In genomic region chr5:16002431-16003063, GRCm38 (mm10) we compare ENCODE assay signal across 11 mouse cellular contexts.
DNase-seq lines count a peak whose midpoint lies in the region; ATAC-seq lines count a peak whose summit lies in the region.
"Had no signal": no experiment of that assay in that cellular context is flagged by ENCODE, and none has a peak within 500 bp of the region (broad histone marks: within the 10 kb centered on the region; RNA-seq: fewer than 3 reads in every experiment).

No protein-coding gene starts in this region.

- H3K27ac ChIP-seq in lung, embryonic 16.5 days (ENCODE audit: low read length): 0 out of 2 replicates have a peak overlapping the region, but pooled peaks have one; percentile 31
- H3K27ac ChIP-seq in liver, embryonic 12.5 days: no peak overlapping the region
- H3K27ac ChIP-seq: liver, embryonic 15.5 days had no signal

- no peak overlapping the region for H3K4me2 ChIP-seq in lung, embryonic 16.5 days (ENCODE audit: low read depth, low read length)
- no peak overlapping the region for H3K4me2 ChIP-seq in liver, embryonic 12.5 days
- H3K4me2 ChIP-seq: liver, embryonic 15.5 days had no signal

- H3K9ac ChIP-seq in lung, embryonic 16.5 days (ENCODE audit: low read length): no peak overlapping the region
- no peak overlapping the region for H3K9ac ChIP-seq in liver, embryonic 12.5 days
- H3K9ac ChIP-seq: liver, embryonic 15.5 days had no signal

- H3K9me3 ChIP-seq in lung, embryonic 16.5 days (ENCODE audit: control insufficient read depth, low read length): no peaks in the 10 kb centered on the region
- no peaks in the 10 kb centered on the region for H3K9me3 ChIP-seq in liver, embryonic 12.5 days (replicated peaks)
- H3K9me3 ChIP-seq: liver, embryonic 15.5 days had no signal

- WGBS in lung, embryonic 16.5 days: 16% methylated on average over 9 of the region's 9 CpGs
- WGBS in liver, embryonic 12.5 days (ENCODE audit: insufficient replicate concordance): 46% methylated on average over 9 of the region's 9 CpGs

- H3K27me3 ChIP-seq in lung, embryonic 16.5 days (ENCODE audit: control insufficient read depth, insufficient read depth, low read depth, low read length): no peaks in the 10 kb centered on the region
- no peaks in the 10 kb centered on the region for H3K27me3 ChIP-seq in liver, embryonic 12.5 days (replicated peaks)
- H3K27me3 ChIP-seq: liver, embryonic 15.5 days had no signal

- DNase-seq in cerebellum, postnatal 10 days: peak; percentile 48 to 55
- DNase-seq in cerebellum, adult 18-20 months: no peak
- no peak for DNase-seq in lung, postnatal 14 days
- DNase-seq in lung, postnatal 36 days: peak; percentile 1
- DNase-seq in retina, embryonic 14.5 days (ENCODE audit: low spot score): peak; percentile 45
- no peak for DNase-seq in spleen, postnatal 10 days (ENCODE audit: low spot score in 2 of 2)
- DNase-seq: adrenal gland, adult 8-10 months; cerebellum, adult 11-12 months had no signal

- no peak overlapping the region for H3K4me3 ChIP-seq in lung, embryonic 16.5 days (ENCODE audit: low read length)
- no peak overlapping the region for H3K4me3 ChIP-seq in liver, embryonic 12.5 days
- H3K4me3 ChIP-seq: liver, embryonic 15.5 days had no signal

- H3K36me3 ChIP-seq in lung, embryonic 16.5 days (ENCODE audit: control insufficient read depth, insufficient read depth, low read length): no peaks in the 10 kb centered on the region
- no peaks in the 10 kb centered on the region for H3K36me3 ChIP-seq in liver, embryonic 12.5 days
- H3K36me3 ChIP-seq: liver, embryonic 15.5 days had no signal

- peak; percentile 77 for ATAC-seq in lung, embryonic 16.5 days (ENCODE audit: low read depth)
- ATAC-seq in liver, embryonic 12.5 days: no peak

- peaks cover 9% of the 10 kb centered on the region; the same call in 1 of the 2 replicates for H3K4me1 ChIP-seq in lung, embryonic 16.5 days (replicated peaks; ENCODE audit: control insufficient read depth, insufficient read depth, low read length)
- no peaks in the 10 kb centered on the region for H3K4me1 ChIP-seq in liver, embryonic 12.5 days
- H3K4me1 ChIP-seq: liver, embryonic 15.5 days had no signal

Comparison
In these comparisons a context has a peak if more than half of its experiments do, and no peak if none do; other contexts are left out.
1. DNase-seq: peak in cerebellum, postnatal 10 days (2 of 2), lung, postnatal 36 days (single experiment) and retina, embryonic 14.5 days (single experiment); none in cerebellum, adult 18-20 months (0 of 2), lung, postnatal 14 days (single experiment) and spleen, postnatal 10 days (0 of 2).